8 mouse cellular contexts compared by ENCODE assay signal in the genomic region with DNA sequence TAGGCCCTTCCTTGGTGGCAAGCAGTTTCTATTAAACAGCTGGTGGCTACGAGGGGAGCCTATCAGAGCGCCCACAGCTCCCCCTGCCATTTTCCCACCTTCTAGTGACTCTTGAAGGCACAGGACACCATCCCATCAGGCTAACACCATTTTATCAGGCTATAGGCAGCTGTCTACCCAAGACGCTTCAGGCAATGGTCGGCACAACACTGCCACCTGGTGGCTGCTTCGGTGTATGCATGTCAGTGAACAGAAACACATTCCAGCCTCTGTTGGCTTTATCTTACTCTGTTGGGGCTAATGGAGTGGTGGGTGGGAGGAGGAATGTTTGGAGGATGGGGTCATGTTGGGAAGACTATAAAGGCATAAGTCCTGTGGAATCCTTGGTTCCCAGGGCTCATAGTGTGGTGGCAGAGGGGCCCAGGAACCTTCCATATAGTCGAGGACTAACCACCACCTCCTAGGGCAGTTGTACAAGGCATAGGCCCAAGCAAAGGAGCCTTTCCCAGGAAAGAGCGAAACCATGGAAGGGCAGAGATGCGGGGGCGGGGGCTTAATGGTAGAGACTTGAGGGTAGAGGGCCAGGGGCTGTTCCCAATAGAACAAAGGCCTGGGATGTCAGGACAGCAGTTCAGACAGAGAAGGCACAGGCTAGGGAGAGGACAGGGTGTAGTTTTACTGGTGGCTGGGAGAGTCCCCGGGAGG.
DNase-seq lines count a peak whose midpoint lies in the region; ATAC-seq and TF ChIP-seq lines count a peak whose summit lies in the region.

No protein-coding gene starts in this region.

- peak; percentile 68 for DNase-seq in 416B (ENCODE audit: low read depth)
- peak; percentile 84 to 91 for DNase-seq in cerebellum, postnatal 4 days (ENCODE audit: low spot score in 2 of 2)
- DNase-seq in gastrocnemius, adult 8-10 months (ENCODE audit: low spot score in 2 of 2) = peak; percentile 50
- DNase-seq in kidney, postnatal 14 days = peak; percentile 76
- peak; percentile 60 for DNase-seq in lung, adult 18-20 months
- peak; percentile 73 for DNase-seq in thymus, postnatal 0 days (ENCODE audit: low spot score)

- WGBS in olfactory bulb, adult 2 months = 45% methylated on average over 10 of the region's 10 CpGs

- 0 out of 2 replicates have a peak, but pooled peaks cover 4% of the 10 kb centered on the region for H3K4me1 ChIP-seq in olfactory bulb, adult 2 months (ENCODE audit: control insufficient read depth, insufficient read depth, low read length)

- no peak overlapping the region for H3K27ac ChIP-seq in olfactory bulb, adult 2 months (ENCODE audit: insufficient read depth, low read depth, low read length)

- no peak overlapping the region for H3K4me3 ChIP-seq in olfactory bulb, adult 2 months (ENCODE audit: insufficient read depth, low read depth, low read length)

- TF ChIP-seq CTCF in olfactory bulb, adult 2 months (IDR thresholded peaks at IDR 0.05; ENCODE audit: insufficient read depth, low read depth, low read length) = peak; percentile 62

- TF ChIP-seq POLR2A in olfactory bulb, adult 2 months (IDR thresholded peaks at IDR 0.05; ENCODE audit: insufficient read depth, low read depth, low read length) = no peak

- peak; percentile 43 for ATAC-seq in activated CD4-positive, CD25-positive, alpha-beta regulatory T cell, adult 4 months
